Mouse (Mus musculus) liver, embryonic 14.5 days (tissue): ENCODE measurements at regions not wholly inside any gene's neighbourhood (a gene's known extent, or its start where the extent isn't known, plus 50 kb on each side); places are given as distances from the start of the nearest gene placed in this dataset.

ENCODE experiments used
- CTCF ChIP-seq: IDR thresholded peaks from 2 replicates; pipeline ENCODE4 v1.5.1; 2016; ENCODE audit warnings: antibody characterized with exemption, low read depth, control low read depth
- EP300 ChIP-seq: IDR thresholded peaks from 2 replicates; pipeline ENCODE4 v1.6.1; 2016; ENCODE audit warnings: antibody characterized with exemption, low read depth

DNA sequence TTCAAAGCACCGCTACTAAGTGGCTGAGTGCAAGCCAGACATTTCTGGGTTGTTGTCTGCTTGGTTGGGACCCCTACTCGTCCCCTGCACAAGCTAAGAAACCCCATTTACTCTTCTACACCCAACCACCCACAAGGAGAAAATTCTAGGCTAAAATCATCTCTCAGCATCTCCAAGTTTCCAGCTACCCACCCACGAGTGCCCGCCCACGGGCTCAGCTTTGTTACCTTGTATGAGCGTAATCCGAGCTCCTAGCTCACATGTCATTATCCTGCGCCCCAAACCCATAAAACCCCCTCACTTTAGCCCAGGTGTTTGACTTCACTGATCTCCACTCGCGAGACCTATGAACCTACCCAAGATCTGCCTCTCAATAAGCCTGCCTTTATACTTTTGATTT, 239.3 kb downstream of the Dad1 start:
- TF ChIP-seq EP300 (no peak), CTCF (no peak)
